Mouse (Mus musculus): ENCODE measurements around the gene Cactin. TPM values are rescaled to one million over a fixed set of nuclear protein-coding genes. Genes with fewer than 3 reads are reported as not detected.

The Cactin gene
- polyA plus RNA-seq, 1 experiment = 18.2 TPM

GRCm38 (mm10) chr10:81295185-81295584 is 25.7 kb upstream of the Cactin start:
- Histone ChIP-seq H3K4me1 (ENCODE audit: control insufficient read depth, insufficient read depth, low read length) (peaks cover 62% of the 10 kb centered on the region), H3K27ac (ENCODE audit: insufficient read depth, low read depth, low read length) (no peak overlapping the region), H3K4me3 (ENCODE audit: insufficient read depth, low read length) (peak overlapping the region; percentile 94; the same call in 1 of the 2 replicates)
- TF ChIP-seq POLR2A (IDR thresholded peaks at IDR 0.05; ENCODE audit: borderline replicate concordance, low read depth, low read length) (no peak), CTCF (IDR thresholded peaks at IDR 0.05; ENCODE audit: low read depth, low read length) (no peak)

DNA sequence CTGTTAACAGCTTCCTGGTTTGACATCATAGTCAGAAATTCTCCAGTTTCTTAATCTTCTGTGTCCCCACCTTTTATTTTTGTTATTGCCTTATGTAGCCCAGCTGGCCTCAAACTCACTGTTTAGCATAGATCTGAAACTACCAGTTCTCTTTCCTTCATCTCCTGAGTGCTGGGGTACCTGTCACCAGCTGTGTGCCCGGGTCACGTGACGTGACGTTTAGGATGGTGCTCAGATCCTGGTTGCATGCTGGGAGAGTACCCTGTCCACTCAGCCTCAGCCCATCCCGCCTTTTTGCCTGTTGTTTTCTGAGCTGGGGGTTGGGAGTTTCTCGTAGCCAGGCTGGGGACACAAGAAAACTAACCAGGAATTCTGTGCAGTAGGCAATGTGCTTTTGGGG is 23.7 kb upstream of the Cactin start:
- TF ChIP-seq CTCF (IDR thresholded peaks at IDR 0.05; ENCODE audit: low read depth, low read length) = no peak
- no peak for TF ChIP-seq POLR2A (IDR thresholded peaks at IDR 0.05; ENCODE audit: borderline replicate concordance, low read depth, low read length)
- Histone ChIP-seq H3K27ac (ENCODE audit: insufficient read depth, low read depth, low read length) (peak overlapping the region; percentile 94), H3K4me1 (ENCODE audit: control insufficient read depth, insufficient read depth, low read length) (peaks cover 67% of the 10 kb centered on the region), H3K4me3 (ENCODE audit: insufficient read depth, low read length) (peak overlapping the region; percentile 44)

DNA sequence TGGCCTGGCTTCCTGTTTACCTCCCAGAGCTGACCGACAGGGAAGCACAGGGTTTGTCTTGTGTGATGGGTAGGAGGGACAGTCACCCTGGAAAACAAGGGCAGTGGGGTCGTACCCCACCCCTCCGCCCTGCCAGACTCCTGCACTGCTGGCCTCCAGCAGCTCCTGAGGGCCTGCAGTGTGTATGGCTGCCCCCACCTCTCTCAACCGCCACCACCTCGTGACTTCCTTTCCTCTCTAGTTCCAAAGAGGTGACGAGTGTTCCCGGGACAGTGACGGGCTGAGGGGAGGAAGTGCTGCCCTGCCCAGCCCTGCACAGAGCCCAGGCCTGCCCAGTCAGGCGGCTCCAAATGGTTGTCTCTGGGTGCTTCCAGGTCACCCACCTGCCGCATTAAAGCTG is 23.1 kb upstream of the Cactin start:
- TF ChIP-seq POLR2A (IDR thresholded peaks at IDR 0.05; ENCODE audit: borderline replicate concordance, low read depth, low read length) = 0 out of 2 replicates have a peak, but pooled peaks have one; percentile 28
- TF ChIP-seq CTCF (IDR thresholded peaks at IDR 0.05; ENCODE audit: low read depth, low read length) = no peak
- peaks cover 72% of the 10 kb centered on the region for H3K4me1 ChIP-seq (ENCODE audit: control insufficient read depth, insufficient read depth, low read length)

DNA sequence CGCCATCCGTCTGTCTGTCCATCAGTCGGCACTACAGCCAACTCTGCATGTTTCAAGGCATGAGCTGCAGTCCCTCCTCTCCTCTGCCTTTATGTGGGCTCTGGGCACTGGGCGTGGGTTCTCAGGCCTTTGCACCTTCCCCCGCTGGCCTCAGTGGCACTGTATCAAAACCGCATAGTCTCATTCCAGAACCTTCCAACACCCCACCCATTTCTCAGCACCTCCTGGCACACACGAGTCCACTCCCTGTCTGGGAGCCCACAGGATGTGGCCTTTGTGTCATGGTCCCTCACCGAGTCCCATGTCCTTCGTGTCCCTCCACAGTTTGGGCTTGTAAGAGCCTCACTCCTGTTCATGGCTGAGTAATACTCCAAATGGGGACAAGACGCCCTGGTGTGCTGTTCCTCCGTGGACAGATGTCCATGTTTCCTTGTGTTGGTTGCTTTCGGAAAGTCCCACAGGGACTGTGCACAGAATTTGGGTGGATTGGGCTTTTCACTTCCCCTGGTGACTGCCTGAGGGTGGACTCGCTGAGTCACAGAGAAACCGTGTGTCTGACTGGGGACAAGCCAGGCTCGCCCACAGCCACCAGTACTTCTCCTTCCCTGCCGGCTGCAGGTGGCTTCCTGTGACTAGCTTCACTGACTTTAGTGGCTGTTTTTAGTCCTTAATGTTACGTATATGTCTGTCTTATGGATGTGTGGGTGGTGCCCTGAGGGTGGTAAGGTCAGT is 22.4 kb upstream of the Cactin start:
- Histone ChIP-seq H3K4me1 (ENCODE audit: control insufficient read depth, insufficient read depth, low read length) (peaks cover 79% of the 10 kb centered on the region), H3K27ac (ENCODE audit: insufficient read depth, low read depth, low read length) (peak overlapping the region; percentile 94), H3K4me3 (ENCODE audit: insufficient read depth, low read length) (peak overlapping the region; percentile 44)
- TF ChIP-seq CTCF (IDR thresholded peaks at IDR 0.05; ENCODE audit: low read depth, low read length) (no peak), POLR2A (IDR thresholded peaks at IDR 0.05; ENCODE audit: borderline replicate concordance, low read depth, low read length) (no peak)

More for the DNA sequence above, 23.1 kb upstream of the Cactin start:
- peak overlapping the region; percentile 94 for H3K27ac ChIP-seq (ENCODE audit: insufficient read depth, low read depth, low read length)
- H3K4me3 ChIP-seq (ENCODE audit: insufficient read depth, low read length) = peak overlapping the region; percentile 44

DNA sequence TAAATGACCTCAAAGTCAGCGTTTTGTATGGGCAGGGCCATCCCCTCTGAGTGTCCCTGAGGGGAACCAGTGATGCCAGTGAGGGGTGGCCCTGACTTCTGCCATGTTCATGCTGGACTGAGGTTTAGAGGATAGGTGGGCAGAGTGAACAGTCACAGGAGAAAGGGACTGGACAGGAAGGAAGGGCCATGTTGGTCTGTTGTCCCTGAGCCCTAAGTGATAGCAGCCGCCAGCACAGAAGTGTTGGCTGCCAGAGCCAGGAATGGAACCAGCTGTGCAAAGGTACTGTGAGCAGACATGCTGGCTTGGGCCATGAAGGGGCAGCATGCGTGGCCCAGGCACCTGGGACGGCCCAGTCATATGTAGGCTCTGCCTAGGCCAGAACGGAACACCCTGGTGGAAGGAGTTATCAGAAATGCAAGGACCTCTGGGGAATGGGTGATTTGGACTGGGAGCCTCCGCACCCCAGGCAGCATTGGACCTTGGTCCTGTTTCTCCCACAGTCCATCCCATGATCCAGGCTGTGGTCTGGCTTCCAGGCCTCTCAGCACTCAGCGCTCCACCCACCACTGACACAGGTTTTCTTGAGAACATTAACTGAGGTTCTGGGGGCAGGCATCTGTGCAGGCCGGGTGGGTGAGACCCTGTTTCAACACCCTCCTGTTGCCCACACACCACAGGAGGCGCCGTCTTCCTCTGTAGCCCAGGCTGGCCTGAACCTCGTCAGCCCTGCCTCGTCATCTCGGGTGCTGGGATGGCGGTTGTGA is 21.1 kb upstream of the Cactin start:
- no peak for TF ChIP-seq POLR2A (IDR thresholded peaks at IDR 0.05; ENCODE audit: borderline replicate concordance, low read depth, low read length)
- no peak for TF ChIP-seq CTCF (IDR thresholded peaks at IDR 0.05; ENCODE audit: low read depth, low read length)
- H3K27ac ChIP-seq (ENCODE audit: insufficient read depth, low read depth, low read length) = peak overlapping the region; percentile 94
- H3K4me3 ChIP-seq (ENCODE audit: insufficient read depth, low read length) = no peak overlapping the region
- H3K4me1 ChIP-seq (ENCODE audit: control insufficient read depth, insufficient read depth, low read length) = peaks cover 84% of the 10 kb centered on the region

DNA sequence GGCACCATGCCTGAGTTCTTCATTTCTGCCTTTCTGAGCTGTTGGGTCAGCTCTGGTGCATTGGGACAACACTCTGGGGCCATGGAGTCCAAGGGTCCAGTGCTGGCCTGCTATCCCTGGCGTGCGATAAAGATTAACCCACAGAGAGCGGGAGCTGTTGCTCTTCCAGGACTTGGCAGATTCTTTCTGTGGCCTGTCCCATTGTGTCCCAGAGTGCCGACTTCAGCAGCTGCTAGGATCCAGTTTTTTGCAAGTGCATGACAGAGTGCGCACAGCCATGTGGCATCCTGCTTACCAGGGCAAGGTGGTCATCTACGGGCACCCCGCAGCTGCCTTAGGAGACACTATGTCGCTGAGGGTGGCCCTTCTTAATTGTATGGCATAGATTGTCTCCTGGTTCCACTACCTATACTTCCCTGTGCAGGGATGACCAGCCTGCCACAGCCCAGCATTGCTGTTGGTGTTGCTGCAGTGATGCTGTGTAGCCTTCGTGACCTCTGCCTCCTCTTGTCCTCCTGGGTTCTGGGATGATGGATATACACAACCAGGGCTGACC is 20.5 kb upstream of the Cactin start:
- no peak overlapping the region for H3K4me3 ChIP-seq (ENCODE audit: insufficient read depth, low read length)
- H3K27ac ChIP-seq (ENCODE audit: insufficient read depth, low read depth, low read length) = peak overlapping the region; percentile 94
- peaks cover 81% of the 10 kb centered on the region for H3K4me1 ChIP-seq (ENCODE audit: control insufficient read depth, insufficient read depth, low read length)
- TF ChIP-seq CTCF (IDR thresholded peaks at IDR 0.05; ENCODE audit: low read depth, low read length) = no peak
- no peak for TF ChIP-seq POLR2A (IDR thresholded peaks at IDR 0.05; ENCODE audit: borderline replicate concordance, low read depth, low read length)

- no peak overlapping the region for H3K4me3 ChIP-seq (ENCODE audit: insufficient read depth, low read length)
- no peak for TF ChIP-seq CTCF (IDR thresholded peaks at IDR 0.05; ENCODE audit: low read depth, low read length)
- no peak for TF ChIP-seq POLR2A (IDR thresholded peaks at IDR 0.05; ENCODE audit: borderline replicate concordance, low read depth, low read length)
- H3K27ac ChIP-seq (ENCODE audit: insufficient read depth, low read depth, low read length) = no peak overlapping the region
- H3K4me1 ChIP-seq (ENCODE audit: control insufficient read depth, insufficient read depth, low read length) = peaks cover 73% of the 10 kb centered on the region
These were observed 19.6 kb upstream of the Cactin start for GRCm38 (mm10) chr10:81301321-81301720.

GRCm38 (mm10) chr10:81302288-81302687 is 18.6 kb upstream of the Cactin start:
- 0 out of 2 replicates have a peak overlapping the region, but pooled peaks have one; percentile 24 for H3K27ac ChIP-seq (ENCODE audit: insufficient read depth, low read depth, low read length)
- peaks cover 64% of the 10 kb centered on the region for H3K4me1 ChIP-seq (ENCODE audit: control insufficient read depth, insufficient read depth, low read length)
- H3K4me3 ChIP-seq (ENCODE audit: insufficient read depth, low read length) = 0 out of 2 replicates have a peak overlapping the region, but pooled peaks have one; percentile 4
- TF ChIP-seq CTCF (IDR thresholded peaks at IDR 0.05; ENCODE audit: low read depth, low read length) (no peak), POLR2A (IDR thresholded peaks at IDR 0.05; ENCODE audit: borderline replicate concordance, low read depth, low read length) (no peak)

DNA sequence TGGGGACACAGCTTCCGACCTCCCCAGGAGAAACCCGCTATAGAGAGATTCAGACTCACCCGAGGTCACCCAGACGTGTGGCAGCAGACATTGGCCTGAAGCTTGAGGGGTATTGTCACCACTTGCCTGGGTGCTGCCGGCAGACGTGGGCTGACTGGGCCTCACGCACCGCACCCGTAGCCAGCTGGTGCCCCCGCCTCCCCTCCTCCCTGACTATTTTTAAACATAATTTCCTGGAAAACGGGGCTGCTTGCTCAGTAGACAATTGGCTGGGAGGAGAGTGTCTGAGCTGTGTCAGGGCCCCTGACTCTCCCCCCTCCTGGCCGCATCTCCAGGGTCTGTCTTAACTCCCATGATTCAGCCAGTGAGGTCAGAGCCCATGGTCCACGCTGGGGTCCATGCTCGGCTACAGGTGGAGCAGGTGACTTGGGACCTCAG is 18.1 kb upstream of the Cactin start:
- Histone ChIP-seq H3K4me1 (ENCODE audit: control insufficient read depth, insufficient read depth, low read length) (peaks cover 61% of the 10 kb centered on the region), H3K4me3 (ENCODE audit: insufficient read depth, low read length) (0 out of 2 replicates have a peak overlapping the region, but pooled peaks have one; percentile 4)

More for the DNA sequence above, 18.1 kb upstream of the Cactin start:
- TF ChIP-seq POLR2A (IDR thresholded peaks at IDR 0.05; ENCODE audit: borderline replicate concordance, low read depth, low read length) (no peak), CTCF (IDR thresholded peaks at IDR 0.05; ENCODE audit: low read depth, low read length) (no peak)
- peak overlapping the region; percentile 24; the same call in 1 of the 2 replicates for H3K27ac ChIP-seq (ENCODE audit: insufficient read depth, low read depth, low read length)

Data from bone marrow macrophage, adult 2 months (primary cell).